Mouse (Mus musculus): ENCODE data around the gene Fkbp3. TPM values are rescaled to one million over a fixed set of nuclear protein-coding genes. Genes with fewer than 3 reads are reported as not detected.

Gene Fkbp3
- polyA plus RNA-seq (2015; fragmentation: Nextera tagmentation; extraction: Ambion mirVana), result 540 and 597 TPM in 2 replicates

GRCm38 (mm10) chr12:65073611-65074178 is at the start of gene Fkbp3:
Fkbp3 (minus strand) TSS chr12:65074007.

DNA sequence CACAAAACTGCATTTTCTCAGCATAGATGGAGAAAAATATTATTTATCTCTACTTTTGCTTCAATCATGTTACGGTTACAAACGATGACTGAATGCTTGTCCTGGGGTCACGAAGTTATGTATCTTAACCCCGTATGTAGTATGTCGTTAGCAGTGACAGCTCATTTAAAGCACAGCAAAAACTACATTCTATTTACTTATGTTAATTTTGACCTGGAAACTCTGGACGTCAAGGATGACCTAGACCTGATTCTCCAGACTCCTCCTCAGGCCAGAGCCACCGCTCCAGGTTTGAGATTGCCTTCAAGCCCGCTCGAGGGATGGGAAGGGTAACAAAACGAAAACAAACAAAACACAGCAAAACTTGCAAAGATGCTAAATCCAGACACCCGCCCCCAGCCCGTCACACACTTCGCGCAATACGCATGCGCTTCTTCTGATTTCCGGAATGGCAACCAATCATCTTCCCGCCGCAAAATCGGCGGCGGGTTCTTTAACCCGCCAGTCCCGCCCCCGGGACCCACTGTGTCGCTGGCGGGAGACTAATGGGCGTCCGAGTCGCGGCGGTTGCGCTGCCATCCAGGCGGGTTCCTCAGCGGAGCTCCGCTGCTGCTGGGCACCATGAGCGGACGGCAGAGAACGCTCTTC is 1.4 kb upstream of the Fkbp3 start, which contains the start of gene Fancm:
TSS of gene Fancm (plus strand) at position 519 of the 648 bp plus-strand sequence.

DNA sequence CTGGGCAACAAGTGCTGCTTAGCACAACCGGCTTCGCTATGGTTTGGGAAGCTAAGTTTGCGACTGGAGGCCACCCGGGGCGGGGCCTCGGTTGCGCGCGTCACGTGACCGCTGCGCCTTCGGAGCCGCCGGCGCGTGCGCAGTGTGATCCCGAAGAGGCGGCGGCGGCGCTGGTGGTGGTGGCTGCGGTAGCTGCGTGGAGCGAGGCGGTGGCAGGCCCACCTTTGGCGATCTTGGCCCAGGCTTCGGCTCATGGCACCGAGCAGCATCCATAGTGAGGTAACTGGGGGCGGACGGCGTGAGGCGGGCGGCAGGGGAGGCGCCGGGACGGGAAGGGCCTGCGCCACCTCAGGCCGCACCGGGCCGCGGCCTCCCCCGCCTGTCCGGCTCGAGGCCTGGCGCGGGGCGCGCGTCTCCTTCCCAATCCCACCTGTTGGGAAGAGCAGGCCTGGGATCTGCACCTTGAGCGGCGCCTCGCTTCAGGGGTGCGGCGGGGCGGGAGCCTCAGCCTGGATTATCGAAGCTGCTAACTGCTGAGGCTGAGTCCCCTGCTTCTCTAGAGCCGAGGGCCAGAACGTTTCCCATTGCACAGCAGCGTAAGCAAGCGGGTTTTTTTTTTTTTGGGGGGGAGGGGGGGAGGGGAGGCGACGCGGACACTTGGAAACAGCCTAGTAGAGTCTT is 37.5 kb downstream of the Fkbp3 start, which contains the start of gene Prpf39:
TSS of gene Prpf39 (plus strand) at position 144 of the 681 bp plus-strand sequence.

Other genes with a start within 250 kb of the Fkbp3 start
- gene Gm527, start 156.1 kb downstream of the Fkbp3 start, polyA plus RNA-seq (2015; fragmentation: Nextera tagmentation; extraction: Ambion mirVana), result 2.1 and 2.9 TPM in 2 replicates
- 8.5 and 10.4 TPM in 2 replicates for gene Klhl28, start 108.5 kb downstream of the Fkbp3 start, polyA plus RNA-seq (2015; fragmentation: Nextera tagmentation; extraction: Ambion mirVana)
- 10.8 and 13.0 TPM in 2 replicates for gene Togaram1, start 108.2 kb downstream of the Fkbp3 start, polyA plus RNA-seq (2015; fragmentation: Nextera tagmentation; extraction: Ambion mirVana)
- 20.7 and 23.1 TPM in 2 replicates for gene Prpf39, start 37.7 kb downstream of the Fkbp3 start, polyA plus RNA-seq (2015; fragmentation: Nextera tagmentation; extraction: Ambion mirVana)
- 3.2 and 3.4 TPM in 2 replicates for gene Fancm, start 1.6 kb upstream of the Fkbp3 start, polyA plus RNA-seq (2015; fragmentation: Nextera tagmentation; extraction: Ambion mirVana)
- 11.8 and 12.3 TPM in 2 replicates for gene Mis18bp1, start 98.6 kb upstream of the Fkbp3 start, polyA plus RNA-seq (2015; fragmentation: Nextera tagmentation; extraction: Ambion mirVana)
- not detected in 2 replicates for gene Wdr20rt, start 151.5 kb upstream of the Fkbp3 start, polyA plus RNA-seq (2015; fragmentation: Nextera tagmentation; extraction: Ambion mirVana)